Mouse (Mus musculus) common myeloid progenitor, adult 5-6 weeks (primary cell): Measurements from ENCODE around the gene Il22ra2. TPM values are rescaled to one million over a fixed set of nuclear protein-coding genes. Genes with fewer than 3 reads are reported as not detected.

ENCODE experiments used
- ATAC-seq: replicated peaks from 2 replicates; pipeline ENCODE4 v1.8.0; 2016; ENCODE audit warnings: low read depth, mild to moderate bottlenecking, moderate TSS enrichment, inconsistent platforms; ENCODE audit not compliant: poor library complexity, severe bottlenecking
- total RNA-seq: library from RNA; stranded (forward); fragments of 200-1000, 187-1606 nt; gene quantifications from 2 replicates; pipeline ENCODE4 v1.2.3, GENCODE M21; 2017

Gene Il22ra2
- total RNA-seq, 1 experiment from 2014 or later: 2.3 TPM

- ATAC-seq: no peak
Measured at GRCm38 (mm10) chr10:19599331-19600092, 22.3 kb upstream of the Il22ra2 start.

- ATAC-seq: no peak
Measured at GRCm38 (mm10) chr10:19600093-19600420, 21.7 kb upstream of the Il22ra2 start.

- ATAC-seq: peak; percentile 33; the same call in 1 of the 2 replicates
Measured at GRCm38 (mm10) chr10:19601502-19601901, 20.3 kb upstream of the Il22ra2 start.

GRCm38 (mm10) chr10:19603231-19603630 lies 18.6 kb upstream of the Il22ra2 start:
- no peak for ATAC-seq

- ATAC-seq: no peak
Measured at GRCm38 (mm10) chr10:19609125-19609524, 12.7 kb upstream of the Il22ra2 start.

GRCm38 (mm10) chr10:19611616-19612015 lies 10.2 kb upstream of the Il22ra2 start:
- ATAC-seq: no peak

GRCm38 (mm10) chr10:19613111-19613753 lies 8.6 kb upstream of the Il22ra2 start:
- ATAC-seq: peak; percentile 86

- ATAC-seq: no peak
Measured at GRCm38 (mm10) chr10:19619736-19620135, 2.1 kb upstream of the Il22ra2 start.

GRCm38 (mm10) chr10:19624617-19625016 lies 2.8 kb downstream of the Il22ra2 start:
- no peak for ATAC-seq

- ATAC-seq: no peak
Measured at GRCm38 (mm10) chr10:19627342-19627741, 5.5 kb downstream of the Il22ra2 start.

GRCm38 (mm10) chr10:19627748-19628147 lies 6.0 kb downstream of the Il22ra2 start:
- no peak for ATAC-seq

- ATAC-seq: no peak
Measured at GRCm38 (mm10) chr10:19631616-19632195, 9.9 kb downstream of the Il22ra2 start.

- no peak for ATAC-seq
Measured at GRCm38 (mm10) chr10:19638851-19639250, 17.1 kb downstream of the Il22ra2 start.

- no peak for ATAC-seq
Measured at GRCm38 (mm10) chr10:19639630-19640029, 17.8 kb downstream of the Il22ra2 start.

- ATAC-seq: no peak
Measured at GRCm38 (mm10) chr10:19645119-19645518, 23.3 kb downstream of the Il22ra2 start.

GRCm38 (mm10) chr10:19657426-19657825 lies 35.6 kb downstream of the Il22ra2 start:
- no peak for ATAC-seq

GRCm38 (mm10) chr10:19659953-19660352 lies 38.2 kb downstream of the Il22ra2 start:
- no peak for ATAC-seq

GRCm38 (mm10) chr10:19668973-19669372 lies 47.2 kb downstream of the Il22ra2 start:
- 0 out of 2 replicates have a peak, but pooled peaks have one; percentile 20 for ATAC-seq

GRCm38 (mm10) chr10:19672015-19672414 lies 50.2 kb downstream of the Il22ra2 start:
- peak; percentile 89 for ATAC-seq

- peak; percentile 55 for ATAC-seq
Measured at GRCm38 (mm10) chr10:19673146-19673545, 51.3 kb downstream of the Il22ra2 start.
